Mouse (Mus musculus) liver, embryonic 11.5 days (tissue): ENCODE results near the gene Asb1. TPM values are rescaled to one million over a fixed set of nuclear protein-coding genes. Genes with fewer than 3 reads are reported as not detected.
A peak's percentile ranks its signal among the peaks of the same experiment; 100 is the strongest.

ENCODE experiments used
- ATAC-seq: fragments of 200-750 bp; cut with Nextera tagmentation; replicated peaks from 2 replicates; pipeline ENCODE4 v1.8.0; 2017; ENCODE audit warnings: moderate number of reproducible peaks, mild to moderate bottlenecking, moderate TSS enrichment, moderate library complexity; ENCODE audit not compliant: low FRiP score
- DNase-seq: peaks from one replicate; pipeline ENCODE4 v3.0.0-alpha.2; 2017; ENCODE audit warnings: low spot score
- H3K27ac ChIP-seq: fragments of 300-500 bp; sonication (generic); 2 replicates; pipeline ENCODE4 v1.5.1; 2014; ENCODE audit warnings: mild to moderate bottlenecking, low read depth, low read length, control low read depth
- H3K27me3 ChIP-seq: fragments of 300-500 bp; sonication (generic); replicated peaks from 2 replicates; pipeline ENCODE4 v1.6.1; 2014; ENCODE audit warnings: low read length, mixed read lengths; ENCODE audit not compliant: control insufficient read depth, insufficient read depth
- H3K36me3 ChIP-seq: fragments of 300-500 bp; sonication (generic); 2 replicates; pipeline ENCODE4 v1.6.1; 2014; ENCODE audit warnings: mild to moderate bottlenecking, low read length, moderate library complexity, mixed read lengths; ENCODE audit not compliant: control insufficient read depth, insufficient read depth
- H3K4me1 ChIP-seq: fragments of 300-500 bp; sonication (generic); replicated peaks from 2 replicates; pipeline ENCODE4 v1.6.1; 2014; ENCODE audit warnings: low read length, mixed read lengths; ENCODE audit not compliant: control insufficient read depth, insufficient read depth
- H3K4me2 ChIP-seq: fragments of 300-500 bp; sonication (generic); 2 replicates; pipeline ENCODE4 v1.6.1; 2014; ENCODE audit warnings: mild to moderate bottlenecking, control low read depth, moderate library complexity
- H3K4me3 ChIP-seq: fragments of 300-500 bp; sonication (generic); 2 replicates; pipeline ENCODE4 v1.5.1; 2014; ENCODE audit warnings: low read depth, low read length, control low read depth
- H3K9ac ChIP-seq: fragments of 300-500 bp; sonication (generic); 2 replicates; pipeline ENCODE4 v1.6.1; 2014; ENCODE audit warnings: low read depth, low read length, control low read depth
- H3K9me3 ChIP-seq: fragments of 300-500 bp; sonication (generic); 2 replicates; pipeline ENCODE4 v1.6.1; 2016; ENCODE audit warnings: low read length, inconsistent platforms, mixed read lengths; ENCODE audit not compliant: control insufficient read depth
- WGBS: fragments of 180-500 bp; shearing (Covaris S2); extraction: QIAGEN DNeasy Blood & Tissue Kit; methylation state at CpG from one replicate; pipeline ENCODE4 v1.1.7; 2014; 5-methylcytosine and 5-hydroxymethylcytosine counted together
- polyA plus RNA-seq: library from polyadenylated mRNA; unstranded; fragments of >200 nt; fragmentation: Nextera tagmentation; extraction: Ambion mirVana; gene quantifications from 2 replicates; pipeline ENCODE4 v1.2.1, GENCODE M21; 2014

The Asb1 gene
- polyA plus RNA-seq, 1 experiment from 2014 or later: 13.4 TPM

DNA sequence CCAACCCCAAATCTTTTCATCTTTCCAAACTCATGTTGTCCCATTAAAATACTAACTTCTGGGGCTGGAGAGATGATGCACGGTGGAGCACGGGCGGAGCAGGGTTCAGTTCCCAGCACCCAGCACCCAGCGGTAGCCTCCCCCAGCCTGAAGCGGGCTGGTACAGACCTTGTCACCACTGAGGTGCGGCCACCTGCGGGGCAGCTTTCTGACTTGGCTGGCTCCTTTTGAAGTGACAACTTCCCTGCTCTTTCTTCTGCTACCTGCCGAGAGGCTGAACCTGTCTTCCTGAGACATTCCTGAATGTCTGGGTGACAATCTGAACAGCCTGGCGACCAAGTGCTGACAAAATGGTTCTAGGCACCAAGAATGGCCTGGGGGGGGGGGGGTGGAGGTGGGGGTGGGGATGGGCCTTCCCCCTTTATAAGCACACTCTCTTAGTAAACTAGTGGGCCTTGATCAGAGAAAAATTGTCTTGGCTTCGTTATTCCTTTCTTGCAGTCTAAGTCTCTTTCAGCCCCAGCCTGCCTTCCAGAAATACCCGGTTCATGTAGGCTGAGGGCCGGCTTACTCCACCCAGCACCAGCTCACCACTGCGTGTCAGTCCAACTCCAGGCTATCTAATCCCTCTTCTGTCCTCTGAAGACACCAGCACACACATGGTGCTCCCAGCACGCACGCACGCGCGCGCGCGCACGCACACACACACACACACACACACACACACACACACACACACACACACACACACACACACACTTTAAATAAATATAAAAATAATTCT lies 2.4 kb upstream of the Asb1 start:
- Histone ChIP-seq H3K9me3 (no peaks in the 10 kb centered on the region), H3K36me3 (no peaks in the 10 kb centered on the region), H3K4me2 (peak overlapping the region; percentile 95), H3K4me3 (no peak overlapping the region), H3K4me1 (peaks cover 28% of the 10 kb centered on the region), H3K27me3 (no peaks in the 10 kb centered on the region), H3K27ac (peak overlapping the region; percentile 93), H3K9ac (peak overlapping the region; percentile 15; the same call in 1 of the 2 replicates)
- DNase-seq (peak; percentile 37), ATAC-seq (no peak)
- 31% methylated on average over 22 of the region's 22 CpGs for WGBS

- Histone ChIP-seq H3K4me2 (peak overlapping the region; percentile 95), H3K27ac (peak overlapping the region; percentile 93), H3K27me3 (no peaks in the 10 kb centered on the region), H3K36me3 (no peaks in the 10 kb centered on the region), H3K9me3 (no peaks in the 10 kb centered on the region), H3K9ac (peak overlapping the region; percentile 28), H3K4me1 (peaks cover 28% of the 10 kb centered on the region), H3K4me3 (no peak overlapping the region)
- DNase-seq (no peak), ATAC-seq (no peak)
- 62% methylated on average over 1 of the region's 1 CpGs for WGBS
Observed at GRCm38 (mm10) chr1:91538570-91538929, 1.8 kb upstream of the Asb1 start.

DNA sequence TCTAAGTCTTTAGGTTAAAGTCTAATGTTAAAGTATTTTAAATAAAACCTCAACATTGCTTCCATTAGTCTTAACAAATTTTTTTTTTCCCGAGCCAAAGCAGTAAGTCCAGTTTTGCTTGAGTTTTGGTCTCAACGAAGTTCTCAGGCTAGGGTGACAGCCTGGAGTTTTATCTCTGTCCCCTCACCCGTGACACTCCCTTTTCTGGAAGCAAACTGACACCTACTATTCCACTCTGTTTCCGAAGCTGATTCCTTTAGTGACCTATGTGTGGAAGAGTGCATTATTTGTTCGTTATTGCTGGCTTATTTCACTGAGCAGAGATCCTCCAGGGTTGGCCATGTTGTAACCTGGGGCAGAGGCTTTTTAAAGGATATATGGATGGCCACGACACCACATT lies 1.1 kb upstream of the Asb1 start:
- Histone ChIP-seq H3K27me3 (no peaks in the 10 kb centered on the region), H3K9me3 (no peaks in the 10 kb centered on the region), H3K4me1 (peaks cover 30% of the 10 kb centered on the region), H3K27ac (peak overlapping the region; percentile 93), H3K9ac (peak overlapping the region; percentile 68), H3K4me2 (peak overlapping the region; percentile 95), H3K36me3 (no peaks in the 10 kb centered on the region), H3K4me3 (peak overlapping the region; percentile 83)
- 24% methylated on average over 6 of the region's 6 CpGs for WGBS
- DNase-seq: no peak
- no peak for ATAC-seq

- no peaks in the 10 kb centered on the region for H3K9me3 ChIP-seq
- H3K9ac ChIP-seq: peak overlapping the region; percentile 68
- peak overlapping the region; percentile 83 for H3K4me3 ChIP-seq
- H3K27me3 ChIP-seq: no peaks in the 10 kb centered on the region
- DNase-seq (peak; percentile 48), ATAC-seq (peak; percentile 25)
- under 1% methylated on average over 22 of the region's 22 CpGs for WGBS
- H3K27ac ChIP-seq: peak overlapping the region; percentile 93
- peak overlapping the region; percentile 95 for H3K4me2 ChIP-seq
- H3K4me1 ChIP-seq: peaks cover 31% of the 10 kb centered on the region
- peaks cover under 1% of the 10 kb centered on the region; the same call in 1 of the 2 replicates for H3K36me3 ChIP-seq
Observed at GRCm38 (mm10) chr1:91539704-91540270, 557 bp upstream of the Asb1 start.

GRCm38 (mm10) chr1:91541042-91541592 lies 773 bp downstream of the Asb1 start:
- Histone ChIP-seq H3K4me2 (peak overlapping the region; percentile 95), H3K27me3 (no peaks in the 10 kb centered on the region), H3K4me1 (peaks cover 36% of the 10 kb centered on the region), H3K9ac (peak overlapping the region; percentile 90), H3K4me3 (peak overlapping the region; percentile 83), H3K9me3 (no peaks in the 10 kb centered on the region), H3K36me3 (peaks cover 6% of the 10 kb centered on the region), H3K27ac (peak overlapping the region; percentile 93)
- no peak for ATAC-seq
- 14% methylated on average over 15 of the region's 15 CpGs for WGBS
- no peak for DNase-seq

DNA sequence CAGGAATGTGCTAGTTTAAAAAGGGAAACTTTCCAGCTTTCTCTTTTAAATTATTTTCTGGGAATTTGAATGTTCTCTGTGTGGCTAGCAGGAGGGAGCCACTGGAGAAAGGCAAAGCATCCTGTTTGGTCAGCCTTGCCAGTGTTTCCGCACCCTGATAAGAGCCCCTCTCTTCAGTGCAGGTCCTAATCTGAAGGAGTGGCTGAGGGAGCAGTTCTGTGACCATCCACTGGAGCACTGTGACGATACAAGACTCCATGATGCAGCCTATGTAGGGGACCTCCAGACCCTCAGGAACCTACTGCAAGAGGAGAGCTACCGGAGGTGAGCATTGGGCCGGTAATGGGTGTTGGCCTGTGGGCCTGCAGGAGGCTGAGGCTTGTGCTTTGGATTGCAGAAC lies 3.6 kb downstream of the Asb1 start:
- no peaks in the 10 kb centered on the region for H3K27me3 ChIP-seq
- WGBS: 52% methylated on average over 4 of the region's 4 CpGs
- peak overlapping the region; percentile 66; the same call in 1 of the 2 replicates for H3K27ac ChIP-seq
- peaks cover 38% of the 10 kb centered on the region for H3K4me1 ChIP-seq
- H3K9ac ChIP-seq: peak overlapping the region; percentile 2; the same call in 1 of the 2 replicates
- H3K4me2 ChIP-seq: peak overlapping the region; percentile 43
- H3K36me3 ChIP-seq: peaks cover 22% of the 10 kb centered on the region
- H3K9me3 ChIP-seq: no peaks in the 10 kb centered on the region
- ATAC-seq: no peak; the same call in 1 of the 2 replicates
- peak overlapping the region; percentile 5; the same call in 1 of the 2 replicates for H3K4me3 ChIP-seq
- no peak for DNase-seq

DNA sequence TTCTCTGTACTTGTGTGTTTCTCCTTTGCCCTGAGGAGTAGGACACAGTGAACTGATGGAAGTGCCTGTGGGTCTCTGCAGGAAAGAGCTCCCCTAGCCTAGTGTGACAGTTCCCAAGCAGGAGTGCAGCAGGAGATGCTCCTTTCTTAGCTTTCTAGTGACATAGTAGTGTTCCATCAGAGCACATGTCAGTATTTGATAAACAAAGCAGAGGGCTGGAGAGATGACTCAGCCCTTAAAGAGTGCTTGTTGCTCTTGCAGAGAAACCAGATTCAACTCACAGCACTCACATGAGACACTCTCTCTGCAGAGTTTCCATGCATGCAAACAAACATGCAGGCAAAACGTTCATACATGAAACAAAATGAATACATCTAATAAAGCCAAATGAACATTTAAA lies 4.9 kb downstream of the Asb1 start:
- ATAC-seq (no peak), DNase-seq (no peak)
- H3K36me3 ChIP-seq: peaks cover 22% of the 10 kb centered on the region
- peak overlapping the region; percentile 43 for H3K4me2 ChIP-seq
- H3K27ac ChIP-seq: peak overlapping the region; percentile 66
- H3K4me3 ChIP-seq: no peak overlapping the region
- WGBS: 68% methylated on average over 1 of the region's 1 CpGs
- H3K27me3 ChIP-seq: no peaks in the 10 kb centered on the region
- no peaks in the 10 kb centered on the region for H3K9me3 ChIP-seq
- H3K9ac ChIP-seq: no peak overlapping the region
- H3K4me1 ChIP-seq: peaks cover 33% of the 10 kb centered on the region

DNA sequence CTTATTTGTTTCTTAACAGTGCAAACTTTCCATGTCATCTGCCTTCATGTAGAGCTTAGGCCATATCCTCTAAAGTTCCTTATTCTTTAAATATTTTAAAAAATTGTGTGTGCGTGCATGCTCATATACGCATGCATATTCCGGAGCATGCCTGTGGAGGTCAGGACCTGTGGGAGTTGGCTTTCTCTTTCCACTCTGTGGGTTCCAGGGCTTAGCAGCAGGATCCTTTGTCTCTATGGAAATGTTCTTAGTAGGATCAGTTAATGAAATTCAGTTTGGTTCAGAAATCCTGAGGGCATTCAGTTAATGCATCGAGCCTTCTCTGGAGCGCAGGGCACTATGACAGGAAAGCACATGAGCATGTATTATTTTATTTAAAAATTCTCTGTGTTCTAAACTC lies 7.2 kb downstream of the Asb1 start:
- Histone ChIP-seq H3K27me3 (no peaks in the 10 kb centered on the region), H3K27ac (no peak overlapping the region), H3K4me2 (no peak overlapping the region), H3K4me1 (peaks cover 21% of the 10 kb centered on the region), H3K36me3 (peaks cover 31% of the 10 kb centered on the region), H3K4me3 (no peak overlapping the region), H3K9ac (no peak overlapping the region), H3K9me3 (no peaks in the 10 kb centered on the region)
- WGBS: 97% methylated on average over 5 of the region's 5 CpGs
- DNase-seq (no peak), ATAC-seq (no peak)
